Mouse (Mus musculus): ENCODE measurements around the gene Sec23ip.

- TF ChIP-seq CTCF (IDR thresholded peaks at IDR 0.05; ENCODE audit: low read depth, low read length) (no peak), GATA2 (IDR thresholded peaks at IDR 0.05; ENCODE audit: borderline replicate concordance, low read depth, low read length) (no peak), GATA1 (IDR thresholded peaks at IDR 0.05; ENCODE audit: borderline replicate concordance, low read length) (no peak), TAL1 (conservative IDR thresholded peaks at IDR 0.05; ENCODE audit: low read depth, low read length) (no peak)
Observed at GRCm38 (mm10) chr7:128832455-128833081, 87.8 kb downstream of the Sec23ip start.
